Mouse (Mus musculus): ENCODE measurements around the gene Rag1. TPM values are rescaled to one million over a fixed set of nuclear protein-coding genes. Genes with fewer than 3 reads are reported as not detected.

Gene Rag1
- total RNA-seq, 1 experiment from 2014 or later: 0.86 TPM

GRCm38 (mm10) chr2:101648361-101648760 lies 940 bp downstream of the Rag1 start:
- ATAC-seq (replicated peaks; ENCODE audit: insufficient number of reproducible peaks, low FRiP score, low TSS enrichment, poor library complexity, severe bottlenecking): no peak

DNA sequence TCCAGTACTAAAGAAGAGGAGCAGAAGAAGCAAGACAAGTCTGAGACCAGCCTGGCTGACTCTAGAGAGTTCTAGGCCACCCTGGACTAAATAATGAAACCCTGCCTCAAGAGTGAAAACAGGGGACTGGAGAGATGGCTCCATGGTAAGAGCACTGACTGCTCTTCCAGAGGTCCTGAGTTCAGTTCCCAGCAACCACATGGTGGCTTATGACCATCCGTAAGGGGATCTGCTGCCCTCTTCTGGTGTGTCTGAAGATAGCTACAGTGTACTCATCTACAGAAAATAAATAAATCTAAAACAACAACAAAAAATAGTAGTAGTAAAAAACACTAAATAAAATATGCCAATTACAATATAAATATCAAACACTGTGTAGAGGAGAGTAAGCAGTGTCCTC lies 3.5 kb downstream of the Rag1 start:
- ATAC-seq (replicated peaks; ENCODE audit: insufficient number of reproducible peaks, low FRiP score, low TSS enrichment, poor library complexity, severe bottlenecking): no peak

GRCm38 (mm10) chr2:101639840-101640350 lies 9.4 kb downstream of the Rag1 start:
- no peak for ATAC-seq (replicated peaks; ENCODE audit: insufficient number of reproducible peaks, low FRiP score, low TSS enrichment, poor library complexity, severe bottlenecking)

DNA sequence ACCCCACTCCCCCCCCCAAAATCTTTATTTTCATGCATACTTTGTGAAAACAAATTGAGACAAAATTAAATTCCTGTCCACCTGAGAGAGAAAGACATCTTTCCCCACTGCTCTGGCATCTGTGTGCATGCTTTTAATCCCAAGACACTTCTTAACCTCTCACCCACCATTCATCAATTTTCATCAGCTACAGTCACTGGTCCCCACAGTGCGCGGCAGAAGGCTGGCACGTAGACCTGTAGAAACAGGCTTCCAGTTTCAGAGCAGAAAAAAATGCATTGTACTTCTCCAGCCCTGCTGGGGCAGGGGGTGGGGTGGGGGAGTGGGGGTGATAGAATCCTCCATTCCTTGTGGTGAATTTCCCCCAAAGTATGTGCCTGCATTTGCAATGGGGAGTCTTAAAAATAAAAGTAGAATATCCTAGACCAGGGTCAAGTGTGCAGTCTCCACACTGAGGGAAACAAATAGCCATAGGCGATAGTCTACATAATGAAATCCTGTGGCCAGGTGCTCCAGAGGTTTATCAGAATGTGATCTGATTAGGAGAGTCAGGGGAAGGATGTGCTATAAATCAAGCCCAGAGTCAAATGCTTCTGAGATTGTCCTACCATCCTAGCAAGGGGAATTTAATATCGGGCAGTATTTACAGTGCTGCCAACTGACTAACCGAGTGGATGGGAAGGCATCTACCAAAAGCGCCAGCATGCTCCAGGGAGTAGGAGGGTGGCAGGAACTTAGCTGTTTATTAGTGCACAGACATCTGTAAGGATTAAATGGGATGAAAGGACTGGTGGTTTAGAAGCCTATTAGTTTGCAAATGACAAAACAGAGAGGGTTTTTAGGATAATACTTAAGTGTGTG lies 10.1 kb downstream of the Rag1 start:
- ATAC-seq (replicated peaks; ENCODE audit: insufficient number of reproducible peaks, low FRiP score, low TSS enrichment, poor library complexity, severe bottlenecking): no peak

DNA sequence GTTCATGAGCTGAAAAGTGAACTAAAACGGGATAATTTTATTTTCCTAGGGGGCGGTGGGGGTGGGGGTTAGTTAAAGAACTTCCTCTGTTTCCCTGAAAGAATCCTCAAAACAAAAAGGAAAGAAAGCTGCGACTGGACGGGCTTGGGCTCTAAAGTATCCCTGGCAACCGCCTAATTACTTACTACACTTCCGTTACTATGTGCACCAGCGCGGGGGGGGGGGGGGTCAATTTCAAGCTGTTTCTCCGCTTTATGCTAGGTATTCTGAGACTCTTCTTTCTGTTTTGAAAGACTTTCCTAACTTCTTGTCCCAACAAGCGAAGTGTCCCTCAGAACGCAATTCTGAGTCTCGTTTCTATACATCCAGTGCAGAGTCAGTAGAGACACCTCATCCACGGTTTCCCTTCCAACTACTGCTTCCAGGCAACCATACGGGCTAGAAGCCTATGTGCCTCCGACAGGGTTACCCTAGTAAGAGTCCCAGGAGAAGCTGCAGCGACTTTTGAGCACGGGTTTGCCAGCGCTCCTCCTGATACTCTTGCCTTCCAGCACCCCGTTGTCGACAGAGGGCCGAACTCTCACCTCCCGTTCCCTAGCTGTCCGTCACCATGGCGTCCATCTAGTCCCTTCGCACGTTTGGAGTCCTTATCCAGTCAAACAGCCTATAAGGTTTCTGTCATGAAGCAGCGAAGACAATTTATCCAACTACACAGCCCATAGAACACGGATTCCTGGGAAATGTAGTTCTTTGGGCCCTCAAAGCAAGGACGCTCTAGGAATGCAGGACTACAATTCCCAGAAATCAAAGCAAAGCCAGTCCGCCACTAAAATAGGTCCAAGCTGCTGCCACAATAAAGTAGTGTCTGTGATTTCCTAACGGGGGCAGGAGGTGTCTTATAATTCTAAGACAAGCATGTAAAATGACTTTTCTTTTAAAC lies 20.7 kb downstream of the Rag1 start:
- peak; percentile 97 for ATAC-seq (replicated peaks; ENCODE audit: insufficient number of reproducible peaks, low FRiP score, low TSS enrichment, poor library complexity, severe bottlenecking)

GRCm38 (mm10) chr2:101627227-101627626 lies 22.1 kb downstream of the Rag1 start:
- ATAC-seq (replicated peaks; ENCODE audit: insufficient number of reproducible peaks, low FRiP score, low TSS enrichment, poor library complexity, severe bottlenecking): no peak

DNA sequence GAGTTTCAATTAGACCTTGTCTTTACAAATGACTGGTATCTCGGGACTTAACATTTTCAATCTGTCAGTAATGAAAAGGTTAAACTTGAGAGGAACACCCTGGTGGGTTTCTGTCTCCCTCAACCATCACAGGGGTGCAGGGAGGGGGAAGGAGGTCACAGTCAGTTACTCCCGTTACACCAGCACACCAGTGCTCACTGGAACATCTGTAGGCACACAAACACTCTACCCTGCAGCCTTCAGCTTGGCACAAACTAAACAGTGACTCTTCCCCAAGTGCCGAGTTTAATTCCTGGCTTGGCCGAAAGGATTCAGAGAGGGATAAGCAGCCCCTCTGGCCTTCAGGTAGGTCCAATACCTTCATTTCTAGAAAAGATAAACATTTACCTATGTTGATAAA lies 24.8 kb downstream of the Rag1 start, which contains the start of gene Rag2:
Gene Rag2, plus strand, starts transcription at position 193 of the 400 bp plus-strand sequence.
- no peak for ATAC-seq (replicated peaks; ENCODE audit: insufficient number of reproducible peaks, low FRiP score, low TSS enrichment, poor library complexity, severe bottlenecking)

DNA sequence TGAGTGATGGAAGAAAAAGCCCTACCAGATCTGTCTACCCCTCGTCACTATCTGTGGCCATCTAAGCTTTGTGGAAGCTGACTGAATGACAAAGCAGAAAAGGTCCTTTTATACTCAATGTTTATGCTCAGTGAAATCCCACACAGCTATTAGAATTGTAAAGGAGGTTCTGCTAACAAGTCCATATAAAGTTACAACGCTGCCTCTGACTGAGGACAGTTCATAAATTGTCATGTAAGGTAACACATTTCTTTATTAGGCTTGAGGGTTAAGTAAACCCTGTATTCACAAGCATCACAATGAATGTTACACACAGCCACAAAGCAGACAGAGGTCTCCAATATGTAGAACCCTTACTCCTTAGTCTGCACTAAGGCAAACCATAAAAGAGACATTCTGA lies 25.3 kb downstream of the Rag1 start:
- ATAC-seq (replicated peaks; ENCODE audit: insufficient number of reproducible peaks, low FRiP score, low TSS enrichment, poor library complexity, severe bottlenecking): no peak

GRCm38 (mm10) chr2:101623042-101623441 lies 26.3 kb downstream of the Rag1 start:
- ATAC-seq (replicated peaks; ENCODE audit: insufficient number of reproducible peaks, low FRiP score, low TSS enrichment, poor library complexity, severe bottlenecking): no peak

GRCm38 (mm10) chr2:101621611-101622010 lies 27.7 kb downstream of the Rag1 start:
- ATAC-seq (replicated peaks; ENCODE audit: insufficient number of reproducible peaks, low FRiP score, low TSS enrichment, poor library complexity, severe bottlenecking): 0 out of 2 replicates have a peak, but pooled peaks have one; percentile 17

- no peak for ATAC-seq (replicated peaks; ENCODE audit: insufficient number of reproducible peaks, low FRiP score, low TSS enrichment, poor library complexity, severe bottlenecking)
Measured at GRCm38 (mm10) chr2:101620899-101621298, 28.4 kb downstream of the Rag1 start.

GRCm38 (mm10) chr2:101618373-101618772 lies 30.9 kb downstream of the Rag1 start:
- ATAC-seq (replicated peaks; ENCODE audit: insufficient number of reproducible peaks, low FRiP score, low TSS enrichment, poor library complexity, severe bottlenecking): no peak

DNA sequence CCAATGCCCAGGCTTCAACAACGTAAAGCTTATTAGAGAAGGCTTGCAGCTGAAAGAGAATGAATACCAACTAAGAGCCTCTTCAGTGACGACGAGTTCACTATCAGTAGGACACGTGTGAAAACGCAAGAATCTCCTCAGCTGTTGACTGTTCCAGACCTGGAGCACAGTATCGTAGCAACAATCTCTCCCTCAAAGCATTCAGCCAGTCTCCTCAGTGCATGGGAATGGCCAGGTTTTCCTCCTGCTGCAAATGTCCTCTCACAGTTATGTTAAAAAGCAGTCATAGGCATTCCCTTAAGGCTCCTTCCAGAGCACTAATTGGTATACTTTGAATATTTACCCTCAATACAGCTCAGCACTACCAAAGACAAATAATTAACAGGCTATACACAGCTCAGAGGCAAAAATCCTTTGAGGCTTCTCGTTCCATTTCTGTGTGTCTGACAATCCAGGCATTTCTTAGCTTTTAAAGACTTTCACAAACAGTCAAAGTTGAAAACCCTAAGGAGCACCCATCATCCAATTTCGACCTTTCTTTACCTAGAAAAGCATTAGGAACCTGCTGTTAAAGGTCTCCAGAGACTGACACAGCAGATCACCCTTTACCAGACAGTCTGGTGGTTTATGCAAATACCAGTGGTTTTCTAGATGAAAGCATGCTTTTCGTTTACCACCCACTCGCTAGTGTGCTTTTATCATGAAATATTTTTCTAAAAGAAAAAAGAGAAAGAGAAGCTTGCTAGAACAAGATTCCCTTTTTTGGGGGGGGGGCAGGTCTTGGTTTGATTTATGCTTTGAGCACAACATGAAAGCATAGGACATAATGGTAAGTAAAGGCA lies 33.6 kb downstream of the Rag1 start:
- ATAC-seq (replicated peaks; ENCODE audit: insufficient number of reproducible peaks, low FRiP score, low TSS enrichment, poor library complexity, severe bottlenecking): no peak

GRCm38 (mm10) chr2:101610861-101611260 lies 38.4 kb downstream of the Rag1 start:
- ATAC-seq (replicated peaks; ENCODE audit: insufficient number of reproducible peaks, low FRiP score, low TSS enrichment, poor library complexity, severe bottlenecking): no peak

DNA sequence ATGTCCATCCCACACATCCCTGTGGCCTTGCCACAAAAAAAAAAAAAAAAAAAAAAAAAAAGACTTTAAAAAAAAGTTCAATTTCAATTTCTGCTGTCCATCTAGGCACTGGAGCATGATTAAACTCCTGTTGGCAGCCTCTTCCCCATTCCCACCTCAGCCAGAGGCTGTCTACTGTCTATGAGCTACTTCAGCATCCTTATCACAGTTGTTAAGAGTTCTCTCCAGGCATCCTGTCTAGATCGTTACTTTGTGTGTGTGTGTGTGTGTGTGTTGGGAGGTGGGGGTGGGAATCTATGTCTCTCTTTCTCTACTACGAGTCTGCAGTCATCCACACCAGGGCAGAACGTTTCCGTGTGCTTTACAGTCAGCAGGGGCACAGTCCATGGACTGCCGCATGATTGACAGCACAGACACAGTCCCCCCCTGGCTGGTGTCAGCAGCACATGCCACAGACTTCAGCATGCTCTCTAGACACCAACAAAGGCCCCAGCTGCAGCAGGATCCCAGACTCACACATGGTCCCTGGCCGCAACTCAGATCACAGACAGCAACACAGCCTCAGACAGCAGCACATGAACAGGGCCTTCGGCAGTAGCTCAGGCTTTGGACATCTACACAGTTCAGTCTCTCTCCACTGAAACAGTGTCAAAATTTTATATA lies 40.9 kb downstream of the Rag1 start:
- no peak for ATAC-seq (replicated peaks; ENCODE audit: insufficient number of reproducible peaks, low FRiP score, low TSS enrichment, poor library complexity, severe bottlenecking)

DNA sequence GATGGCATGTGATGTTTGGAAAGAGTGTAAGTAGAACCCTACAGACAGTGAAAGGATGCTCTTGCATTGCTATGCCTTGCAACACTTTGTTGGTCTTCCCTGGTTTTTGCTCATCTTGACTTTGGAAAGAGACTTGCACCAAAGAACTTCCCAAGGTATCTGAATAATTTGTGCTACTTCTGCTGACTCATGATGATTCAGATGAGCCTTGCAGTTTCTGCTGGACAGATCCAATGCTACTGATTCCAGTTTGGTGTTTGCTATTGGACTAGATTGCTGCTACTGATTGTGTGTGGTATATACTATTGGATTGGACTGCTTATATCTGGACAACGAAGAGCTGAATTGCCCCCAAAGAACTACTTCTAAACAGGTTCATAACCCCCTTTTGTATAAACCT lies 46.2 kb downstream of the Rag1 start:
- no peak for ATAC-seq (replicated peaks; ENCODE audit: insufficient number of reproducible peaks, low FRiP score, low TSS enrichment, poor library complexity, severe bottlenecking)

DNA sequence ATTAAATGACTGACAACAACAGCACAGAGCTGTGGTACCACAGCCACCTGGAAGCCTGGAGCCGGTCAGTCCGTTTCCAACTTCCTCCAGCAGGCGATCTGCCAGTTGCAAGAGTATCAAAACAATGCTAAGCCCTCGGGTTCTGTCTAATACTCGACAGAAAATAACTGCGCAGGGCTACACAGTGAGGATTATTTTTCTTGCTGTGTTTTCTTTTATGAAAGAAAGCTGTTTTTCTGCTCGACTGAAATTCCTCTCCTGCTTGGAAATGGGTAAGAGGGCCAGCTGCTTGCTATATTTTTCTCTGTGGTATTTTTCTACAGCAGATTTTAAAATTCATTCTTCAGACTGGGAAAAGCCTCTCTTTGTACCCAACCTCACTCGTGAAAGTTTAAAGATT lies 48.6 kb downstream of the Rag1 start:
- no peak for ATAC-seq (replicated peaks; ENCODE audit: insufficient number of reproducible peaks, low FRiP score, low TSS enrichment, poor library complexity, severe bottlenecking)

Data from monocyte, adult 5-6 weeks (primary cell).